Mouse (Mus musculus): ENCODE results near the gene Ndufa9. TPM values are rescaled to one million over a fixed set of nuclear protein-coding genes. Genes with fewer than 3 reads are reported as not detected.

Gene Ndufa9
- polyA plus RNA-seq (2021; fragmentation: Nextera tagmentation): 209 and 212 TPM in 2 replicates
- long read RNA-seq, experiment 1, transcript Ndufa9-203 (11 exons, 1,445 nt): major isoform, 263 of 295 reads
- long read RNA-seq, experiment 1, partial matches to known transcripts: 20 of 295 reads
- long read RNA-seq, experiment 1, other reads (novel, unspliced or antisense): 12 of 295 reads
- long read RNA-seq, experiment 2, transcript Ndufa9-203 (11 exons, 1,445 nt): major isoform, 390 of 423 reads
- long read RNA-seq, experiment 2, partial matches to known transcripts: 7 of 423 reads
- long read RNA-seq, experiment 2, other reads (novel, unspliced or antisense): 26 of 423 reads

DNA sequence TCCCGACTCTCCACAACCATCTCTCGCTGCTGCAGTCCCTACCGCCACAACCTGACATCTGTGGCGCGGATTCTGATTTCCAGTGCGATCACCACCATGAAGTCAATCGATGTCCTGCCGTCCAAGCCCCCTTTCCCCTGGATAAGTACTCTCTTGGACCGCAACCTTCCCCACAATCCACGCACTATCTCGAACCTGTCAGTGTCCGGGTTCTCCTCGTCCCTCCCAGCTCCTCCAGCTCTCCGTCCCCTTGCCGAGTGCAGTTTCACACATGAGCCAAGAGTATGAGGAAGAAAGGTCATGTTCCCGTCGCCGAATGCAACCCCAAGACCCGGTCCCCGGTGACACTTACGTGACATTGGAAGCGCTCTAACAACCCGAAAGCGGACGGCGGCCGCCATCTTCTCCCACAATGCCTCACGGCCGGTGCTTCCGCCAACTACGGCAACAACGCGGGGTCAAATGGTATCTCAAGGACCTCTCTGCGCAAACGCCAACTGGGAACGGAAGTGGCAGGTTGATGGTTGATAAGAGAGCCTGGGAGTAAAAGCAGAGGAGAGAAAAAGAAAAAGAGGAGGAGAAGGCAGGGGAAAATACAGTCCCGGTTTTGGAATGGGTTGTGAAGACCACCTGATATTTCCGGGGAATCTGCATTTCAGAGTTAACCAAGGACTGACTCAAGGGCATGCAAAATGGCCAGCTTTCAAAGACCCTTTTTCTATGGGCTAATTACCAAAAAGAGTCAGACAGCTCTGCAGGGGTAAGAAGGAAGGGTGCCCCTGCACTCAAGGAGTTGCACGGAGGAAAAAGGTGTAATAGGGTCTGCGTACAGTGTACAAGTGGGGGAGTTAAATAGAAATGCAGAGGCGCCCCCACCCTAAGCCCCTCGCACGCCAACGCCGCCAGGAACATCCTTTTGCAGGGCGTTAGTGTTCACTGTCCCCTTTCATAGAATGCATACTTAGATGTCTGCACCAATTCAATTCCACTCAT, at the start of gene Ndufa9:
Gene Ndufa9, minus strand, starts transcription at position 425 of the 993 bp plus-strand sequence.

DNA sequence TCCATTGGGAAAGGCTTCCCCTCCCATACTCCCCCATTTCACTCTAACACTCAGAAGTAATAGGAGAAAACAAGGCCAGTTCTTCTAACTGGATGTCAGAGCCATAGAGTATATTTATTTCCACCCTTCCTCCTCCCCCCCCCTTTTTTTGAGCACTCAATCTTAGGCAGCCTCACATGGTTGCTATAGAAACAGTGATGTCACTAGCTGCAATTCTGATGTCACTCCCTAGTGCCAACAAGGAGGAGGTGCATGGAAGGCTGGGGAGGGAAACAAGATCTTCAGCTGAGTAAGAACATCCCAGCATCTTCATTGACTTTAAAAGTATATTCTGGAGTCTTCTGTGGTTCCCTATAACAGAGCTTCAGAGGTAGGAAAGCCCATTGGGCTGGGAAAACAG, 3.9 kb upstream of the Ndufa9 start, which contains the start of gene Akap3:
Gene Akap3, plus strand, starts transcription at position 218 of the 400 bp plus-strand sequence.

Other genes with a start within 250 kb of the Ndufa9 start
- gene Kcna1, start 202.8 kb downstream of the Ndufa9 start, polyA plus RNA-seq (2021; fragmentation: Nextera tagmentation): 17.6 and 19.7 TPM in 2 replicates
- gene Kcna6, start 108.5 kb downstream of the Ndufa9 start, polyA plus RNA-seq (2021; fragmentation: Nextera tagmentation): 12.5 and 12.8 TPM in 2 replicates
- gene Akap3, start 4.0 kb upstream of the Ndufa9 start, polyA plus RNA-seq (2021; fragmentation: Nextera tagmentation): 0.06 and 0.13 TPM in 2 replicates
- 0.13 TPM in 1 of 2 replicates, not detected in the other for gene Dyrk4, start 72.7 kb upstream of the Ndufa9 start, polyA plus RNA-seq (2021; fragmentation: Nextera tagmentation)
- gene Rad51ap1, start 90.5 kb upstream of the Ndufa9 start, polyA plus RNA-seq (2021; fragmentation: Nextera tagmentation): 1.1 and 1.8 TPM in 2 replicates
- 19.0 and 22.6 TPM in 2 replicates for gene D6Wsu163e, start 90.8 kb upstream of the Ndufa9 start, polyA plus RNA-seq (2021; fragmentation: Nextera tagmentation)
- gene Fgf6, start 166.4 kb upstream of the Ndufa9 start, polyA plus RNA-seq (2021; fragmentation: Nextera tagmentation): not detected in 2 replicates
- gene Fgf23, start 223.8 kb upstream of the Ndufa9 start, polyA plus RNA-seq (2021; fragmentation: Nextera tagmentation): not detected in 2 replicates

All from layer of hippocampus, adult 6 months (tissue).